Mouse (Mus musculus): ENCODE measurements around the gene Gm45716.
A peak's percentile ranks its signal among the peaks of the same experiment; 100 is the strongest.

The Gm45716 gene

GRCm38 (mm10) chr11:90214246-90214645 lies 26.8 kb downstream of the Gm45716 start:
- no peak for DNase-seq (ENCODE audit: extremely low spot score, low spot score)

DNA sequence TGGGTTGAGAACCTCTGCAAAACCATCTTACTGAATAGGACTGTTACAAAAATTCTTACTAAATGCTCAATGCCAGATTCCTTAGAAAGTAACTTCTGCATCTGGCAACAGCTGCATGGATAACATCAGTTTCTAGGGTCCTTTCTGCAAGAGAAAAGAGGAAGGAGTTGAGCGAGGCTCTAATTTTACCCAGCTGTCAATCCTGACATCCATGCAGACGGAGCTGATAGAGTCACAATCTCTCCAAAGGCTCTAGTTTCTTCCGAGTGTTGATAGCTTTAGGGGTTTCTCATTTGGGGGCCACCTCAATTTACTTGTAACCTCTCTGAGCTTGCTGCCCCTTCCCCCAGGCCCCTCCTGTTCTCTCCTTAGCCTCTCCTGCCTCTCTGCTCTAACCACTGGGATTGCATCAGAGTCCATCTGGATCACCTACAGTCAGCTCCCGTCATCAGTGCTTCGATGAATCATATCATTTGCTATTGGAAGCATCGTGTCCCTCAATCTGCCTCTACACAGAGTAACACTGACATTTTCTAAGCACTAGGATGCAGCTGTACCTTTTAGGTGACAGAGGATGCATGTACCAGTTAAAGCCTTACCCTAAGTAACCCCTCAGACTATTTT lies 32.7 kb downstream of the Gm45716 start:
- no peak for DNase-seq (ENCODE audit: extremely low spot score, low spot score)

- no peak for DNase-seq (ENCODE audit: extremely low spot score, low spot score)
These were observed 33.3 kb downstream of the Gm45716 start for GRCm38 (mm10) chr11:90220750-90221149.

- no peak for DNase-seq (ENCODE audit: extremely low spot score, low spot score)
These were observed 37.5 kb downstream of the Gm45716 start for GRCm38 (mm10) chr11:90224914-90225470.

DNA sequence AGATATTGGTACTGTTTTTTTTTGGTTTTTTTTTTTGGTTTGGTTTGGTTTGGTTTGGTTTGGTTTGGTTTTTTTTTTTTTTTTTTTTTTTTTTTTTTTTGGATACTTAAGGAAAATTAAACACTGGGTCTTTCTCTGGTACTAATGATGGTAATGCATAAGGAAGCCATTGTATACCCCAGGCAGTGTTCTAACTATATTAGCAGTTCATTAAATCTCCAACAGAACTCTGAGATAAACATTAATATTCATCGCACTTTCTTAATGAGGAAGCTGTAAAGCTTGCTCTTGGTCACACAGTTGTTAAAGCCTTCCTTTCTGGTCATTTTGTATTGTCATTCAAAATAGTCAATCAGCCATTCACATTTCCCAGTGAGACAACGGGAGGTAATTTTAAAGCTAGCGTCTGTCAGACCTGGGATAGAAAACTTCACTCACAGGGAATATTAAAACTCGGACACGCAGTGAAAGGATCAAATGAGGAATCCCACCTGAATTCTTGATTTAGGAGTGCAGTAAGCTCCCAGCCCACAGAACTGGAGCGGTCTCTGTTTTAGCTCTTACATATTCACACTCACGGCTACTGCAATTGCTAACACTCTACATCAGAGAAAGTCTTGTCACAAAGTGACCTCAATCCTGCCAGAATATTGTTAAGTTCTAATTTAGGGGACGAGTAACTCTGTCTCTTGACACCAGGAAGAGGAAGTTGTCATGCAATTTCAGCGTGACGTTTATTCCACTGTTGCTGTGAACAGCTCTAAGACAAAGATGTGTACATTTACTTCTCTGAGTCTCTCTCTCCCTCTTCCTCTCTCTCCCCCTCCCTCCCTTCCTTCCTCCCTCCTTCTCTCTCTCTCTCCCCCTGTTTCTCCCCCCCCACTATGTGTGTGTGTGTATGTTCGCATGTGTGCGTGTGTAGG lies 39.8 kb downstream of the Gm45716 start:
- DNase-seq (ENCODE audit: extremely low spot score, low spot score): no peak

- no peak for DNase-seq (ENCODE audit: extremely low spot score, low spot score)
These were observed 40.9 kb downstream of the Gm45716 start for GRCm38 (mm10) chr11:90228251-90228949.

- no peak for DNase-seq (ENCODE audit: extremely low spot score, low spot score)
These were observed 42.3 kb downstream of the Gm45716 start for GRCm38 (mm10) chr11:90229800-90230199.

DNA sequence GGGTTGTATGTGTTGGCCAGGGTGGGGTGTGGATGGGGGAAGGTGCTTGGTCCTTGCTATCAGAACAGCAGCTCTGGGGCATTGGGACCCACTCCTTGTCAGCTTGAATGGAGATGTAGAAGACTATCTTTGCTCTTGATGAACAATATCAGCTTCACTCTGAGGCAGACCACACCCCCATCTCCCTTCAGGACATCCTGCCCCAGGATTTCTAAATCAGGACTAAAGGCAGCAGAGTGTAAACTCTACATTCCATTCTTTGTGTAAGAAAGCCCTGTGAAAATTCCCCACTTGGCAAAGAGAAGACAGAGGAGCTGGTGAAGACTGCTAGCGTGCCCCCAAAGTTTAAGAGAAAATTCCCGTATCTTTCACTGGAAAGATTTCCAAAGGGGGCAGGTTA lies 43.2 kb downstream of the Gm45716 start:
- DNase-seq (ENCODE audit: extremely low spot score, low spot score): no peak

DNA sequence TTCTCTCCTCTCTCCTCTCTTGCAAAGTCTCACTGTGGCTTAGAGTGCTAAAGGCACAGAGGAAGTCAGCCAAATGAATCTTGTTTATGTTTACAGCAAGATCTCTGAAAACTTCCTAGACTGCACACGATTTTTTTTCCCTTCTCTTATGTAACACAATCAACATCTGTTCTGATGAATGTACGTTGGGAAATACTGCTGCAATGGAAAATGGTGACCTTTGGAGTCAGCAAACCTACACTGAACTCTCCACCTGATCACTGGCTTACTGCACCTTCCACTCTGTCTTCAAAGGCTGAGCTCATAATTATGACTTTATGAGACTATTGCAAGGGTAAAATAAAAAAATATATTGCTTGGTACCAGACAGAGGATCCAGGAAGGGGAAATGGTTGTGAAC lies 44.1 kb downstream of the Gm45716 start:
- no peak for DNase-seq (ENCODE audit: extremely low spot score, low spot score)

GRCm38 (mm10) chr11:90232685-90233084 lies 45.2 kb downstream of the Gm45716 start:
- no peak for DNase-seq (ENCODE audit: extremely low spot score, low spot score)

DNA sequence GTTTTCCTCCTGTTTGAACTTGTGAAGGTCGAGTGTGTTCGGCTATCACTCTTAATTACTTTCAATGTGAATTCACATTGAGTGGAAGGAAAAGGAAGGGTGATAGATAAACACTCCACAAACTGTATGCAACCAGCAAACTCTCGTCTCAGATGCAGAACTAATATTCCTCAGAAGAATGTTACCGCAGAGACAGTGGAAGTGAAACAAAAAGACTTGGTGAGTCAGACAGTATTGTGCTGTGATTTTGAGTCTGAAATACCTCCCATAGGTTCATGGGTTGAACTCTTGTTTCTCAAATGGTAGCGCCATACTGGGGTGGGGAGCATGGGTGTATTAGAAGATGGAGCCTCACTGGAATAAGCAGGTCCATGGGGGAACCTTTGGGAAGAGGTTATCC lies 47.7 kb downstream of the Gm45716 start:
- DNase-seq (ENCODE audit: extremely low spot score, low spot score): no peak

DNA sequence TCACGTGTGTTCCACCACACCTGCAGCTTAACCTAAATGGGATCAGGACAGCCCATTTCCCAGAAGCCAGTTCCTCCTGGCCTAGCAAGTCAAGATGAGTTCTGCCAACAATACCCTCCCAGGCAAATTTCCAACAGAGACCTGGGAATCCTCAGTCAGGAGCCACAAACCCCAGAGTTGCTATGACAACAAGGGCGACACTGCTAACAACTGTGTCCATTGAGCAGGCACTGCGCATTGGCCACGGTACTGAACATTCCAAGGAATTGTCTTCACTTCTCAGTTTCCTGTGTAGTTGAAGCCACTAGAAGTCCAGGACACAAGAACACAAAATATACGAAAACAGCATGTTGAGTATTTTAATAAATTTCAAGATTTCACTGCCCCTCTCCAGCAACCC lies 50.1 kb downstream of the Gm45716 start:
- no peak for DNase-seq (ENCODE audit: extremely low spot score, low spot score)

DNA sequence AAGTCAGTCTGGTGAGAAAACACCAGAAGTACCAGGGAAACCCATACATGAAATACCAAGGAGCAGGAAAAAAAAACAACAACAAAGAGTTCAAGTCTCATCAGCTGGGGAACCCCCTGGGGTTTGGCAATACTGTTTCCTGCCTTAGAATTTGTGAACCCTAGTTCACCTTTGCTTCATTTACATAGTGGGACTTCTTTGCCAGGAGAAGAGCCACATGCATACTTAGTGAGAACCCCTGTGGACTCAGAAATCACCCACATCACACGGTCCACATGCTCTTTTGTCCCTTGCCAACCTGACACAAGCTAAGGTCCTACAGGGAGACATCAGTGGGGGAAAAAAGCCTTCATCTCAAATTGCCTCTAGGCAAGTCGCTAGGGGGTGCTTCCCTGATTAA lies 51.2 kb downstream of the Gm45716 start:
- DNase-seq (ENCODE audit: extremely low spot score, low spot score): no peak

- no peak for DNase-seq (ENCODE audit: extremely low spot score, low spot score)
These were observed 53.3 kb downstream of the Gm45716 start for GRCm38 (mm10) chr11:90240652-90241330.

- DNase-seq (ENCODE audit: extremely low spot score, low spot score): no peak
These were observed 54.4 kb downstream of the Gm45716 start for GRCm38 (mm10) chr11:90241874-90242273.

GRCm38 (mm10) chr11:90243300-90243699 lies 55.8 kb downstream of the Gm45716 start:
- DNase-seq (ENCODE audit: extremely low spot score, low spot score): no peak

DNA sequence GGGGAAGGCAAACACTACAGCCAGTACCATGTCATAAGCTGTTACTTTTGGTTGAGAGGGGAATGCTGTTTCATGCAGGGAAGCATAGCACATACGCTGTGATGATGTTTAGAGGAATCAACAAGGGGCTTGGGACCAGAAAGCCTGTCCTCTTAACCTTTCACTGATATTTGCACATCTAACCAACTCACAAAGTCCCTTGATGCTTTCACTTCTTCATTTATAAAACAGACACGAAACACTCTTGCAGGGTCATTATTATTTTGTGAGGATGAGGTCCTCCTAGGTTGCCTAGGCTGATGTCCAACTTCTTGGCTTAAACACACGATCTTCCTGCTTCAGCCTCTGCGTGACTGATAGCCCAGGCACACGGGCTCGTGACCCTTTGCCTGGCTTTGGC lies 58.1 kb downstream of the Gm45716 start:
- no peak for DNase-seq (ENCODE audit: extremely low spot score, low spot score)

DNA sequence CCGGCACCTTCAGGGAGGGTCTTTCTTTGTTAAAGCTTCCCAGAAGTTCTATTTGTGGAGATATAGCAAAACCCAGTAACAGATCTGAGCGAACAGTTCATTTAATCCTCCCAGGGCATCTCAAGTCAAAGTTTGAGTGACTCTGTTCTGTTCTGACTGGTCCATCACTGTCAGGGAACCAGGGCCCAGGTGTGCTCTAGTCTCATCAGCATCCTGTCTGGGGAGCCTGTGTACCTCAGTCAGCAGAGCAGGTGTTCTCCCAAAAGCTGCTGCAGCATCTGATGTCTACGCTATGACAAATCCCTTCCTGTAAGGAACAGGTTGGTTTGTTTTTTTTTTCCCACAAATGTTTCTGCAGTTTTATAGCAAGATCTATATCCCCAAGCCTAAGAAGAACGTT lies 59.2 kb downstream of the Gm45716 start:
- DNase-seq (ENCODE audit: extremely low spot score, low spot score): no peak

DNA sequence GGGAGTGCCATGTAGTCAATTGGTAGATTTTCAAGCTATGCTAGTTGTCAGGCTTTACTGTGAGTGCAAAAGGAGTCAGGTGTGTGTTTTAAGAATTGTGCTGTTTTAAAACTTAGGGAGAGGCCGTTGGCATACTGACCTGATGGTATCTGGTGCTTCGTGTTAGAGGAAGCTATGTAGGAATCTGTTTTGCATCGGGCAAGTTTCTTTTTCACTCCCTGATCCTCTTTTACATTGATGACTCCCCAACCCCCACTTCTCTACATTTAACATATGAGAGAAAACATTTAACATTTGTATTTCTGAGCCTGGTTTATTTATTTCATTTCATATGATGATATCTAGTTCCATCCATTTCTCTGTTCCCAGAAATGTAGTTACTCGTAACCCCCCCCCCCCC lies 60.3 kb downstream of the Gm45716 start:
- no peak for DNase-seq (ENCODE audit: extremely low spot score, low spot score)

GRCm38 (mm10) chr11:90249025-90249650 lies 61.7 kb downstream of the Gm45716 start, which contains the start of gene Mmd:
Mmd (plus strand) TSS chr11:90249456.
- DNase-seq (ENCODE audit: extremely low spot score, low spot score): peak; percentile 94

GRCm38 (mm10) chr11:90249701-90250141 lies 62.2 kb downstream of the Gm45716 start:
- no peak for DNase-seq (ENCODE audit: extremely low spot score, low spot score)

Measured in neural tube, embryonic 10.5 days (tissue).